Mouse (Mus musculus) heart, postnatal 0 days (tissue): Measurements from ENCODE around the gene 1700088E04Rik. TPM values are rescaled to one million over a fixed set of nuclear protein-coding genes. Genes with fewer than 3 reads are reported as not detected.
A peak's percentile ranks its signal among the peaks of the same experiment; 100 is the strongest.

Experiments used
- ATAC-seq: fragments of 200-750 bp; cut with Nextera tagmentation; 2 replicates; pipeline ENCODE4 v1.8.0; 2017; ENCODE audit warnings: low read depth, moderate number of reproducible peaks, moderate library complexity; ENCODE audit not compliant: insufficient read depth
- DNase-seq: peaks from one replicate; pipeline ENCODE4 v3.0.0-alpha.2; 2016; ENCODE audit warnings: low spot score
- H3K27ac ChIP-seq: fragments of 300-500 bp; sonication (generic); 2 replicates; pipeline ENCODE4 v1.5.1; 2014; ENCODE audit warnings: low read depth, mild to moderate bottlenecking
- H3K27me3 ChIP-seq: fragments of 300-500 bp; sonication (generic); 2 replicates; pipeline ENCODE4 v1.6.1; 2014; ENCODE audit warnings: low read length, mixed read lengths; ENCODE audit not compliant: control insufficient read depth, insufficient read depth
- H3K36me3 ChIP-seq: fragments of 300-500 bp; sonication (generic); replicated peaks from 2 replicates; pipeline ENCODE4 v1.6.1; 2014; ENCODE audit warnings: low read length, mixed read lengths; ENCODE audit not compliant: control insufficient read depth, insufficient read depth
- H3K4me1 ChIP-seq: fragments of 300-500 bp; sonication (generic); 2 replicates; pipeline ENCODE4 v1.6.1; 2014; ENCODE audit warnings: antibody characterized with exemption; ENCODE audit not compliant: control insufficient read depth, insufficient read depth
- H3K4me2 ChIP-seq: fragments of 300-500 bp; sonication (generic); 2 replicates; pipeline ENCODE4 v1.6.1; 2014; ENCODE audit warnings: low read depth, mild to moderate bottlenecking, low read length, moderate library complexity
- H3K4me3 ChIP-seq: fragments of 300-500 bp; sonication (generic); 2 replicates; pipeline ENCODE4 v1.5.1; 2014; ENCODE audit warnings: low read depth, low read length
- H3K9ac ChIP-seq: fragments of 300-500 bp; sonication (generic); replicated peaks from 2 replicates; pipeline ENCODE4 v1.6.1; 2014; ENCODE audit warnings: low read depth, low read length, mixed read lengths
- H3K9me3 ChIP-seq: fragments of 300-500 bp; sonication (generic); replicated peaks from 2 replicates; pipeline ENCODE4 v1.6.1; 2016; ENCODE audit warnings: low read length; ENCODE audit not compliant: control insufficient read depth
- CTCF ChIP-seq: IDR thresholded peaks from 2 replicates; pipeline ENCODE4 v1.5.1; 2016; ENCODE audit warnings: antibody characterized with exemption, control low read depth, low read depth
- EP300 ChIP-seq: IDR thresholded peaks from 2 replicates; pipeline ENCODE4 v1.6.1; 2016; ENCODE audit warnings: antibody characterized with exemption, low read depth
- WGBS: fragments of 180-500 bp; shearing (Covaris S2); extraction: QIAGEN DNeasy Blood & Tissue Kit; methylation state at CpG from one replicate; pipeline ENCODE4 v1.1.7; 2014; 5-methylcytosine and 5-hydroxymethylcytosine counted together
- polyA plus RNA-seq: library from polyadenylated mRNA; unstranded; fragments of >200 nt; fragmentation: Nextera tagmentation; extraction: Ambion mirVana; gene quantifications from 2 replicates; pipeline ENCODE4 v1.2.1, GENCODE M21; 2015
- total RNA-seq: library from RNA; depleted of rRNA; stranded (reverse); fragments of >200 nt; gene quantifications from 2 replicates; pipeline ENCODE4 v1.2.3, GENCODE M21; 2014; ENCODE audit warnings: low replicate concordance; rRNA removed

The 1700088E04Rik gene
- total and polyA plus RNA-seq, 2 experiments from 2014 or later: 10.7 TPM; not detected in 1

DNA sequence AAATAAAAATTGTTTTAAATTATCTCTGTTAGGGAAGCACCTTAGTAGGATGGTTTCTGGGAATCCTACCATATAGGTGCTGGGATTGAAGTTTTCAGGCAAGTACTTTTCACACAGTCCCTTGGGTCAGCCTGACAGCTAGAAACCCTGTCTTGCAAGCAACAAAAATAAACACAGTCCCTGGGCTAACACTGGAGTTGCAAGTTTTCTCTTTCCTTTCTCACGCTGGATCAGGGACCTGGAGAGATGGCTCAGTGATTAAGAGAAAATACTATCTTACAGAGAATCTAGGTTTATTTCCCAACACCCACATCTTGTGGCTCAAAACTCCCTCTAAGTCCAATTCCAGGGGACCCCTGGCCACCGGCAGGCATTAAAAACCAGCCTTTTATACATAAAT, 43.9 kb downstream of the 1700088E04Rik start:
- H3K27ac ChIP-seq: peak overlapping the region; percentile 94
- DNase-seq (peak; percentile 51), ATAC-seq (peak; percentile 20; the same call in 1 of the 2 replicates)
- H3K4me3 ChIP-seq: no peak overlapping the region
- no peak overlapping the region for H3K9ac ChIP-seq
- peak overlapping the region; percentile 43 for H3K4me2 ChIP-seq
- peaks cover 25% of the 10 kb centered on the region for H3K36me3 ChIP-seq
- H3K4me1 ChIP-seq: peaks cover 55% of the 10 kb centered on the region
- no peaks in the 10 kb centered on the region for H3K9me3 ChIP-seq
- H3K27me3 ChIP-seq: no peaks in the 10 kb centered on the region
- 22% methylated on average over 2 of the region's 2 CpGs for WGBS
- peak; percentile 31 for TF ChIP-seq EP300
- no peak for TF ChIP-seq CTCF

DNA sequence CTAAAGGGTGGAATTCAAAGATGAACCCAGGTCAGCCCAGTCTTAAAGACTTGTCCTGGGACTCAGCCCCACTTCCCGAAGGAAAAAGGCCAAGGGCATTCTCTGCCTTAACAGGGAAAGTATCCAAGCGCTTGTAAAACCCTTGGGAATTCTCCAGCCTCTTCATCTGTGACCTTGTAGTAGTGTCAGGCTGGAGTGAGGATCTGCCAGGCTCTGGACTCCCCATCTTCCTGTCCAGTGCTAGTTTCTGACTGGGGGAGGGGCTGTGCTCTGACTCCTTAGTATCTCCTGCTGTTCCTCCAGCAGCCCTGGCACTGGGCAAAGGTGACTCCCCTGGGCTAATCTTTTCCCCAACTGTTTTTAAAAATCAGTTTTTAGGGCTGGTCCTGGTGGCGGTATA, 44.5 kb downstream of the 1700088E04Rik start:
- peak overlapping the region; percentile 94 for H3K27ac ChIP-seq
- H3K4me3 ChIP-seq: no peak overlapping the region
- peaks cover 31% of the 10 kb centered on the region for H3K36me3 ChIP-seq
- TF ChIP-seq CTCF: no peak
- TF ChIP-seq EP300: no peak
- no peak overlapping the region for H3K9ac ChIP-seq
- peaks cover 53% of the 10 kb centered on the region for H3K4me1 ChIP-seq
- WGBS: 36% methylated on average over 3 of the region's 3 CpGs
- no peaks in the 10 kb centered on the region for H3K9me3 ChIP-seq
- DNase-seq: no peak
- H3K27me3 ChIP-seq: no peaks in the 10 kb centered on the region
- no peak for ATAC-seq
- no peak overlapping the region for H3K4me2 ChIP-seq

DNA sequence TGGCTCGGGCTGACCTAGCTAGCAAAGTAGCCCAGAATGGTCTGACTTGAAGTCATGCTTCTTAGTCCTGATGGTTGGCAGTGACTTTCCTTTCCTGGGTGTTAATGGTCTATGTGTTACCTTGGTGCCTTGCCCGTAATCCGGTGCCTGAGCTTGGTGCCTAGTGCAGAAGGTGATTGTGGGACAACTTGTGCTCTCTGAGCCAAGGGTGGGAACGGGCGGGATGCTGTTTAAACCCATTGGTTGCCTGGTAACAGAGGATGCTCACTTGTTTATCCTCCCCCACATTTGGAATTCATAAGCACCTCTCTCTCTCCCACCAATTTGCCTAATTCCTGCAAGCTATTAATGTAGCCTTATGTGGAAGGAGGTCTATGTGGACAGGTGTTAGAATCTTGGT, 45.6 kb downstream of the 1700088E04Rik start:
- WGBS: 84% methylated on average over 5 of the region's 5 CpGs
- H3K9ac ChIP-seq: no peak overlapping the region
- H3K36me3 ChIP-seq: peaks cover 41% of the 10 kb centered on the region
- TF ChIP-seq EP300: no peak
- no peak for TF ChIP-seq CTCF
- no peak for DNase-seq
- H3K4me1 ChIP-seq: peaks cover 43% of the 10 kb centered on the region
- no peak overlapping the region for H3K27ac ChIP-seq
- no peaks in the 10 kb centered on the region for H3K9me3 ChIP-seq
- H3K4me2 ChIP-seq: no peak overlapping the region
- no peak overlapping the region for H3K4me3 ChIP-seq
- ATAC-seq: no peak
- H3K27me3 ChIP-seq: no peaks in the 10 kb centered on the region

DNA sequence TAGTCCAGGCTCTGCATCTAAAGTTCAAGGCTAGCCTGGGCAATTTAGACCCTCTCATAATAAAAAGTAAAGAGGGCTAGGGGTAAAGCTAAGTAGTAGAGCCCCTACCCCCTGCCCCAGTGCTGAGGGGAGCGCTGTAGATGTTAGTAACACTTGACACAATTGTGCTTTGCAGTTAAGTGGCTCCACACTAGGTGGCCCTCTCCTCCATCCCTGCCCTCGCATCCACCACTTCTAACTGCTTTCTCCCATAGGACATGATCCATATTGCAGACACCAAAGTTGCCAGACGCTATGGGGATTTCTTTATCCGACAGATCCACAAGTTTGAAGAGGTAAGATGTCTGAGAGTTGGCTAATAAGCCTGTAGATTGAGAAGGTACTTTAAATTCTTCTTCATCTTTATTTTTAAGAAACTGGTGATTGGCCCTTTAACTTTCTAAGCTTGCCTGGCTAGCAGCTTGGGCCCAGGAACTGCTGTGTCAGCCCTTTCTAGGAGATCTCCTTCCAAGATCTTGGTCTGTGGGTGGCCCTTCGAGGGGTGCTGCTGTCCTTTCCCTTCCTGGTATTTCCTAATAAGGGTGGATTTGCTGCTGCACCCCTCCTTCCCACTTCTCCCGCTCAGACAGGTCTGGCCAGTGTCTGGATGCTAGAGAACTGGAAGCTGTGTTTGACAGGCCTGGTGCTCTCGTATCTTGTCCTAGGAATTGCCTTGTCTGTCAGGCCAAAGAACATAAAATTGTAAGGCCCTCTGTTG, 47.8 kb downstream of the 1700088E04Rik start:
- Histone ChIP-seq H3K27ac (0 out of 2 replicates have a peak overlapping the region, but pooled peaks have one; percentile 3), H3K4me3 (no peak overlapping the region), H3K9ac (no peak overlapping the region), H3K27me3 (no peaks in the 10 kb centered on the region), H3K4me1 (peaks cover 21% of the 10 kb centered on the region), H3K9me3 (no peaks in the 10 kb centered on the region), H3K4me2 (no peak overlapping the region), H3K36me3 (peaks cover 63% of the 10 kb centered on the region)
- DNase-seq: peak; percentile 85
- ATAC-seq: no peak
- WGBS: 46% methylated on average over 7 of the region's 7 CpGs
- TF ChIP-seq EP300 (no peak), CTCF (peak; percentile 85)

DNA sequence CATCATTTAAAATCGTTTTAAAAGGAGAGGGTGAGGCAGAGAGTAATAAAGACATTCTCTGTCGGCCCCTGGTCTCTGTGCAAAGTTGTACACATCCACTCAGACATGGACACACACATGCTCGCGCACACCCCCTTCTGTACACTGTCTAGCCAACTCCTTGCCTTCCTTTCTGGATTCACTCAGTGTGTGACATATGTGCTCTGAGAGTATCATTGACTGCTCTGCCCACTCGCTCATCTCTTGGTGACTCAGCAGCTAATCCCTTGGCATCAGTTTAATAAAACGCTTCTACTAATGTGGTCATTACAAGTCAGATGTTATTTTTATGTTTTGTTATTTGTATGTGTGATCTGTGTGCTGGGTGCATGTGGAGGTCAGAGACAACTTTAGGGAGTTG, 48.8 kb downstream of the 1700088E04Rik start:
- Histone ChIP-seq H3K27ac (no peak overlapping the region), H3K4me2 (no peak overlapping the region), H3K4me3 (no peak overlapping the region), H3K4me1 (peaks cover 12% of the 10 kb centered on the region), H3K27me3 (no peaks in the 10 kb centered on the region), H3K9me3 (no peaks in the 10 kb centered on the region), H3K9ac (no peak overlapping the region), H3K36me3 (peaks cover 70% of the 10 kb centered on the region)
- DNase-seq (no peak), ATAC-seq (no peak)
- WGBS: 88% methylated on average over 6 of the region's 6 CpGs
- TF ChIP-seq EP300: no peak
- TF ChIP-seq CTCF: no peak

DNA sequence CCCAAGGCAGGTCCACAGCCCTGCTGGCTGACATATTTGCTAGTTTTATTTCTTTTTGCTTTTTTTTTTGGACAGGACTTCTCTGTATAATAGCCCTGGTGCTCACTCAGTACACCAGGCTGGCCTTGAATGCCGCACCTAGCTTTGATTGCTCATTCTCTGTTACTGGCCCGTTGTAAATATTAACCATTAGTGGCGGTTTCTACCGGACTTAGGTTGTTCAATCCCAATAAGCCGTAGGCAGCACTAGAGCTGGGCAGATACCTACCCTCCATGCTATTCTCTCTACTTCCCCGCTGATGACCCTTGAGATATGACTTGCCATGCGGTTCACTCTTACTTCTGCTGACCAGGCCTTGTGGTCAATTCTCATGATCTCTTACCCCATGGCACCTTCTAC, 61.5 kb downstream of the 1700088E04Rik start:
- H3K9me3 ChIP-seq: no peaks in the 10 kb centered on the region
- 97% methylated on average over 7 of the region's 7 CpGs for WGBS
- DNase-seq: no peak
- ATAC-seq: no peak
- no peak overlapping the region for H3K4me3 ChIP-seq
- H3K27me3 ChIP-seq: no peaks in the 10 kb centered on the region
- H3K9ac ChIP-seq: no peak overlapping the region
- peaks cover 83% of the 10 kb centered on the region for H3K36me3 ChIP-seq
- H3K27ac ChIP-seq: no peak overlapping the region
- no peak overlapping the region for H3K4me2 ChIP-seq
- peaks cover 6% of the 10 kb centered on the region for H3K4me1 ChIP-seq
- no peak for TF ChIP-seq EP300
- TF ChIP-seq CTCF: no peak

Other genes with a start within 250 kb of the 1700088E04Rik start
- 0.73 TPM in 1 of 2 replicates, not detected in the other for gene Gm49510, start 241.6 kb downstream of the 1700088E04Rik start, total RNA-seq
- gene Gm49510, start 241.6 kb downstream of the 1700088E04Rik start, polyA plus RNA-seq: 0.08 and 0.18 TPM in 2 replicates
- gene Sh3bp1, start 241.5 kb downstream of the 1700088E04Rik start, total RNA-seq: 9.8 and 11.7 TPM in 2 replicates
- 6.4 and 7.0 TPM in 2 replicates for gene Sh3bp1, start 241.5 kb downstream of the 1700088E04Rik start, polyA plus RNA-seq
- gene Pdxp, start 227.3 kb downstream of the 1700088E04Rik start, total RNA-seq: 25.8 and 46.0 TPM in 2 replicates
- 7.7 and 8.3 TPM in 2 replicates for gene Pdxp, start 227.3 kb downstream of the 1700088E04Rik start, polyA plus RNA-seq
- 460 and 709 TPM in 2 replicates for gene Lgals1, start 214.5 kb downstream of the 1700088E04Rik start, total RNA-seq
- gene Lgals1, start 214.5 kb downstream of the 1700088E04Rik start, polyA plus RNA-seq: 800 and 870 TPM in 2 replicates
- 3.4 TPM in 1 of 2 replicates, not detected in the other for gene Nol12, start 206.3 kb downstream of the 1700088E04Rik start, total RNA-seq
- gene Nol12, start 206.3 kb downstream of the 1700088E04Rik start, polyA plus RNA-seq: 23.3 TPM in 2 replicates
- gene Triobp, start 193.5 kb downstream of the 1700088E04Rik start, total RNA-seq: 45.3 and 80.0 TPM in 2 replicates
- 19.1 and 20.0 TPM in 2 replicates for gene Triobp, start 193.5 kb downstream of the 1700088E04Rik start, polyA plus RNA-seq
- gene H1f0, start 112.8 kb downstream of the 1700088E04Rik start, total RNA-seq: 318 and 358 TPM in 2 replicates
- 210 and 229 TPM in 2 replicates for gene H1f0, start 112.8 kb downstream of the 1700088E04Rik start, polyA plus RNA-seq
- not detected in 2 replicates for gene Galr3, start 99.4 kb downstream of the 1700088E04Rik start, total RNA-seq
- not detected in 2 replicates for gene Galr3, start 99.4 kb downstream of the 1700088E04Rik start, polyA plus RNA-seq
- 20.9 and 27.1 TPM in 2 replicates for gene Ankrd54, start 78.4 kb downstream of the 1700088E04Rik start, total RNA-seq
- 14.1 and 15.6 TPM in 2 replicates for gene Ankrd54, start 78.4 kb downstream of the 1700088E04Rik start, polyA plus RNA-seq
- 183 and 210 TPM in 2 replicates for gene Eif3l, start 66.1 kb downstream of the 1700088E04Rik start, total RNA-seq
- 114 and 123 TPM in 2 replicates for gene Eif3l, start 66.1 kb downstream of the 1700088E04Rik start, polyA plus RNA-seq
- 45.9 and 52.9 TPM in 2 replicates for gene Micall1, start 32.4 kb downstream of the 1700088E04Rik start, total RNA-seq
- gene Micall1, start 32.4 kb downstream of the 1700088E04Rik start, polyA plus RNA-seq: 13.2 and 19.0 TPM in 2 replicates
- gene Polr2f, start 244 bp downstream of the 1700088E04Rik start, total RNA-seq: 50.2 and 84.8 TPM in 2 replicates
- gene Polr2f, start 244 bp downstream of the 1700088E04Rik start, polyA plus RNA-seq: 271 and 286 TPM in 2 replicates
- gene Sox10, start 24.0 kb upstream of the 1700088E04Rik start, total RNA-seq: 0.31 and 0.53 TPM in 2 replicates
- gene Sox10, start 24.0 kb upstream of the 1700088E04Rik start, polyA plus RNA-seq: 0.12 and 0.34 TPM in 2 replicates
- 23.8 and 27.2 TPM in 2 replicates for gene Pick1, start 87.9 kb upstream of the 1700088E04Rik start, total RNA-seq
- gene Pick1, start 87.9 kb upstream of the 1700088E04Rik start, polyA plus RNA-seq: 26.9 and 29.8 TPM in 2 replicates
- 0.12 and 0.80 TPM in 2 replicates for gene Gm49486, start 88.1 kb upstream of the 1700088E04Rik start, total RNA-seq
- 0.74 and 1.0 TPM in 2 replicates for gene Gm49486, start 88.1 kb upstream of the 1700088E04Rik start, polyA plus RNA-seq
- gene Slc16a8, start 113.5 kb upstream of the 1700088E04Rik start, total RNA-seq: 0.73 and 1.8 TPM in 2 replicates
- gene Slc16a8, start 113.5 kb upstream of the 1700088E04Rik start, polyA plus RNA-seq: 0.67 and 0.97 TPM in 2 replicates
- gene Baiap2l2, start 144.3 kb upstream of the 1700088E04Rik start, total RNA-seq: 0.23 and 0.27 TPM in 2 replicates
- 2.2 and 4.5 TPM in 2 replicates for gene Baiap2l2, start 144.3 kb upstream of the 1700088E04Rik start, polyA plus RNA-seq
- 14.1 and 20.3 TPM in 2 replicates for gene Pla2g6, start 187.1 kb upstream of the 1700088E04Rik start, total RNA-seq
- gene Pla2g6, start 187.1 kb upstream of the 1700088E04Rik start, polyA plus RNA-seq: 7.1 and 7.9 TPM in 2 replicates
- gene Maff, start 205.4 kb upstream of the 1700088E04Rik start, total RNA-seq: 12.9 and 19.4 TPM in 2 replicates
- 1.8 and 2.9 TPM in 2 replicates for gene Maff, start 205.4 kb upstream of the 1700088E04Rik start, polyA plus RNA-seq